ENCODE assay signal across 8 mouse cellular contexts in the genomic region with DNA sequence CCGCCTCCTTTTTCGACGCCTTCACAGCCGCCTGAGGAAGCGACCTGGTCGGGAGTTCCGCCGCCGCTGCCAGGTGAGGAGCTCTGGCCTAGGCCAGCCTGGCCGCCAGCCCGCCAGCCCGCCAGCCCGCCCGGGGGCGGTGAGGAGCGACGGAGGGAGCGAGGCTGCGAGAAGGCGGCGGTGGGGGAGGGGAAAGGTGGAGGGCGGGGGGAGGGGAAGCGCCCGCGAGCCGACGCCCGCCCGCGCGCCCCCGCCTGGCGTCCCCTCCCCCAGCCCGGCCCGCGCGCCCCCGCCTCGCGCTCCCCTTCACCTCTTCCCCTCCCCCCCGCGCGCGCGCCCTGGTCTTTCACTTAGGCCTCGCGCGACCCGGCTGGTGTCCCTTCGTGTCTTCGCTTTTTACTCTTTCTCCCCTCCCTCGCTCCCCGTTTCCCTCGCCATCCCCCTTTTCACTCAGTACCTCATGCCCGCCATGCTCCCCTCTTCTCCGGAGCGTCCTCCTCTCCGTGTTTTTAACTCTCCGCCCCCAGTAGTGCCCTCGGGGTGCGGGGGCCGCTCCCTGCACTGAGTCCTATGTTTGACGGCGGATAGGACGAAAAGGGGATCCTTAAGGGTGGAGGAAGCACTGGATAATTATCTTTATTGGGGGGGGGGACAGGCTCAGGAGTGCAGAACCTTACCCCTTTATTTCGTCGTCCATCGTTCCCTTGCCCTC. TPM values are rescaled to one million over a fixed set of nuclear protein-coding genes. Genes with fewer than 3 reads are reported as not detected.
DNase-seq lines count a peak whose midpoint lies in the region; ATAC-seq and TF ChIP-seq lines count a peak whose summit lies in the region.

No protein-coding gene starts in this region.

- no peak for TF ChIP-seq CTCF in MEL (IDR thresholded peaks at IDR 0.05 in 2 of 3, conservative IDR thresholded peaks at IDR 0.05 in 1 of 3; ENCODE audit: control insufficient read depth in 1 of 3, insufficient read depth in 1 of 3, low read depth in 2 of 3, low read length in 3 of 3, poor library complexity in 1 of 3, severe bottlenecking in 1 of 3)
- no peak for TF ChIP-seq CTCF in heart, postnatal 0 days (IDR thresholded peaks at IDR 0.05; ENCODE audit: low read depth)

- H3K9me3 ChIP-seq in MEL (replicated peaks; ENCODE audit: insufficient read depth, low read length), result no peaks in the 10 kb centered on the region
- H3K9me3 ChIP-seq in erythroblast, embryonic 14.5 days (ENCODE audit: control insufficient read depth, low read length), result no peaks in the 10 kb centered on the region
- H3K9me3 ChIP-seq in heart, postnatal 0 days (replicated peaks; ENCODE audit: control insufficient read depth, low read length), result no peaks in the 10 kb centered on the region

- ATAC-seq in heart, postnatal 0 days (ENCODE audit: insufficient read depth, low read depth), result peak; percentile 18
- ATAC-seq in monocyte, adult 5-6 weeks (replicated peaks; ENCODE audit: insufficient number of reproducible peaks, low FRiP score, low TSS enrichment, poor library complexity, severe bottlenecking), result no peak

- H3K27me3 ChIP-seq in MEL (ENCODE audit: control insufficient read depth in 1 of 2, insufficient read depth in 2 of 2, low read length in 2 of 2), result no peaks in the 10 kb centered on the region
- no peaks in the 10 kb centered on the region for H3K27me3 ChIP-seq in erythroblast, embryonic 14.5 days (ENCODE audit: control insufficient read depth)
- no peaks in the 10 kb centered on the region for H3K27me3 ChIP-seq in heart, postnatal 0 days (ENCODE audit: control insufficient read depth, insufficient read depth, low read length)

- peak; percentile 44 to 78; a peak in 3 of 4 replicates for TF ChIP-seq POLR2A in MEL (IDR thresholded peaks at IDR 0.05; ENCODE audit: control insufficient read depth in 1 of 2, insufficient read depth in 1 of 2, low read depth in 1 of 2, low read length in 2 of 2, poor library complexity in 1 of 2)

- peaks cover 0 to 46% of the 10 kb centered on the region in 2 experiments; a peak in 2 of 4 replicates for H3K36me3 ChIP-seq in MEL (ENCODE audit: control insufficient read depth in 1 of 2, insufficient read depth in 2 of 2, low read length in 2 of 2)
- peaks cover 24% of the 10 kb centered on the region for H3K36me3 ChIP-seq in erythroblast, embryonic 14.5 days (ENCODE audit: control insufficient read depth)
- no peaks in the 10 kb centered on the region; the same call in 1 of the 2 replicates for H3K36me3 ChIP-seq in heart, postnatal 0 days (replicated peaks; ENCODE audit: control insufficient read depth, insufficient read depth, low read length)

- peak overlapping the region; percentile 78 for H3K4me2 ChIP-seq in heart, postnatal 0 days (ENCODE audit: low read depth, low read length)

- TF ChIP-seq RAD21 in MEL (IDR thresholded peaks at IDR 0.05; ENCODE audit: low read depth, low read length), result no peak

- peaks cover 54% of the 10 kb centered on the region for H3K79me2 ChIP-seq in MEL (ENCODE audit: control insufficient read depth, insufficient read depth, low read length, poor library complexity)

- peak; percentile 84 for DNase-seq in MEL (ENCODE audit: low read depth, low spot score)
- peak; percentile 35 for DNase-seq in brain, adult 2 months (ENCODE audit: low read depth, low spot score)
- DNase-seq in heart, postnatal 0 days (ENCODE audit: low spot score), result peak; percentile 29
- DNase-seq in layer of hippocampus, adult 9-11 months, result peak; percentile 40
- peak; percentile 80 for DNase-seq in lung, postnatal 10 days
- peak; percentile 36 to 44 for DNase-seq in right cerebral cortex, adult 2 months (ENCODE audit: low spot score in 2 of 2)

- H3K4me1 ChIP-seq in MEL (ENCODE audit: control insufficient read depth in 1 of 2, insufficient read depth in 2 of 2, low read length in 2 of 2), result peaks cover 14 to 15% of the 10 kb centered on the region in 2 experiments
- peaks cover 49% of the 10 kb centered on the region for H3K4me1 ChIP-seq in erythroblast, embryonic 14.5 days (ENCODE audit: control insufficient read depth)
- H3K4me1 ChIP-seq in heart, postnatal 0 days (ENCODE audit: control insufficient read depth, insufficient read depth), result peaks cover 25% of the 10 kb centered on the region

- H3K9ac ChIP-seq in MEL (ENCODE audit: control insufficient read depth, low read depth, low read length, poor library complexity, severe bottlenecking), result peak overlapping the region; percentile 99
- H3K9ac ChIP-seq in heart, postnatal 0 days (replicated peaks; ENCODE audit: low read depth, low read length), result peak overlapping the region; percentile 97

- H3K27ac ChIP-seq in MEL (ENCODE audit: control insufficient read depth, low read depth, low read length), result peak overlapping the region; percentile 91
- H3K27ac ChIP-seq in heart, postnatal 0 days (ENCODE audit: low read depth), result peak overlapping the region; percentile 99

- peak overlapping the region; percentile 99 for H3K4me3 ChIP-seq in MEL (ENCODE audit: control insufficient read depth in 1 of 2, insufficient read depth in 1 of 2, low read depth in 2 of 2, low read length in 2 of 2)
- H3K4me3 ChIP-seq in erythroblast, embryonic 14.5 days (replicated peaks), result peak overlapping the region; percentile 92
- H3K4me3 ChIP-seq in heart, postnatal 0 days (ENCODE audit: low read depth, low read length), result peak overlapping the region; percentile 96

- TF ChIP-seq EP300 in MEL (IDR thresholded peaks at IDR 0.05; ENCODE audit: low read depth in 1 of 2, low read length in 2 of 2), result no peak
- TF ChIP-seq EP300 in heart, postnatal 0 days (IDR thresholded peaks at IDR 0.05; ENCODE audit: low read depth), result no peak

- under 1% methylated on average over 33 of the region's 68 CpGs for WGBS in heart, postnatal 0 days

TF ChIP-seq in MEL, 35 proteins besides CTCF, POLR2A, EP300 and RAD21 (continues in another document):
- TF ChIP-seq MAX (IDR thresholded peaks at IDR 0.05; ENCODE audit: low read length), result no peak
- peak; percentile 18; the same call in 1 of the 2 replicates for TF ChIP-seq NRF1 (IDR thresholded peaks at IDR 0.05; ENCODE audit: insufficient read depth, low read depth, low read length, poor library complexity, severe bottlenecking)
- TF ChIP-seq MEF2A (IDR thresholded peaks at IDR 0.05; ENCODE audit: extremely low read depth, insufficient replicate concordance, low read depth, low read length, poor library complexity, severe bottlenecking), result peak; percentile 9; the same call in 1 of the 2 replicates
- peak; percentile 8 for TF ChIP-seq HCFC1 (IDR thresholded peaks at IDR 0.05; ENCODE audit: low read depth, low read length)
- TF ChIP-seq ETS1 (IDR thresholded peaks at IDR 0.05; ENCODE audit: low read depth, low read length), result no peak
- peak; percentile 7; the same call in 1 of the 2 replicates for TF ChIP-seq TCF12 (IDR thresholded peaks at IDR 0.05; ENCODE audit: low read depth, low read length)
- peak; percentile 37; the same call in 1 of the 2 replicates for TF ChIP-seq RCOR1 (IDR thresholded peaks at IDR 0.05; ENCODE audit: low read depth, low read length)
- peak; percentile 44 for TF ChIP-seq NELFE (IDR thresholded peaks at IDR 0.05; ENCODE audit: low read depth, low read length)
- no peak for TF ChIP-seq E2F4 (IDR thresholded peaks at IDR 0.05; ENCODE audit: borderline replicate concordance, low read depth, low read length)

RNA-seq across cellular contexts. Expression of gene Gatad2b, which starts 0.5 kb away (rescaled TPM):
- 9.1 and 12.3 TPM in 2 replicates for total RNA-seq in MEL (2012; rRNA removed)
- 10 to 100 TPM in 1 of 2 experiments, not detected in 1; 37.6 TPM for polyA plus RNA-seq in MEL (2012; ENCODE audit: insufficient read depth in 1 of 2, insufficient read length in 2 of 2, low read depth in 1 of 2, low replicate concordance in 2 of 2, missing spikeins in 1 of 2)
- 0.37 and 0.40 TPM in 2 replicates for polyA plus RNA-seq in erythroblast, embryonic 14.5 days (2012)
- 14.1 and 25.3 TPM in 2 replicates for total RNA-seq in heart, postnatal 0 days (2014; rRNA removed; ENCODE audit: low replicate concordance)
- 5.8 and 6.4 TPM in 2 replicates for polyA plus RNA-seq in heart, postnatal 0 days (2015; fragmentation: Nextera tagmentation; extraction: Ambion mirVana)
- total RNA-seq in monocyte, adult 5-6 weeks (2017), result 26.9 to 46.5 TPM (median 34.1 TPM) in 3 replicates

RNA-seq across cellular contexts. Expression of gene Dennd4b, which starts 28.5 kb away (rescaled TPM):
- 10.3 and 11.6 TPM in 2 replicates for total RNA-seq in MEL (2012; rRNA removed)
- polyA plus RNA-seq in MEL (2012; ENCODE audit: insufficient read depth in 1 of 2, insufficient read length in 2 of 2, low read depth in 1 of 2, low replicate concordance in 2 of 2, missing spikeins in 1 of 2), result 10 to 100 TPM in 1 of 2 experiments, not detected in 1; 27.1 TPM
- 1.1 and 1.3 TPM in 2 replicates for polyA plus RNA-seq in erythroblast, embryonic 14.5 days (2012)
- 18.4 and 32.6 TPM in 2 replicates for total RNA-seq in heart, postnatal 0 days (2014; rRNA removed; ENCODE audit: low replicate concordance)
- 3.4 and 4.6 TPM in 2 replicates for polyA plus RNA-seq in heart, postnatal 0 days (2015; fragmentation: Nextera tagmentation; extraction: Ambion mirVana)
- total RNA-seq in monocyte, adult 5-6 weeks (2017), result 15.4 to 39.1 TPM (median 16.3 TPM) in 3 replicates

RNA-seq across cellular contexts. Expression of gene Crtc2, which starts 39.5 kb away (rescaled TPM):
- 7.1 and 7.6 TPM in 2 replicates for total RNA-seq in MEL (2012; rRNA removed)
- polyA plus RNA-seq in MEL (2012; ENCODE audit: insufficient read depth in 1 of 2, insufficient read length in 2 of 2, low read depth in 1 of 2, low replicate concordance in 2 of 2, missing spikeins in 1 of 2), result 10 to 100 TPM in 1 of 2 experiments, not detected in 1; 66.9 TPM
- polyA plus RNA-seq in erythroblast, embryonic 14.5 days (2012), result 2.9 and 3.3 TPM in 2 replicates
- 11.6 and 17.8 TPM in 2 replicates for total RNA-seq in heart, postnatal 0 days (2014; rRNA removed; ENCODE audit: low replicate concordance)
- 6.3 and 7.2 TPM in 2 replicates for polyA plus RNA-seq in heart, postnatal 0 days (2015; fragmentation: Nextera tagmentation; extraction: Ambion mirVana)
- total RNA-seq in monocyte, adult 5-6 weeks (2017), result 19.2 to 40.7 TPM (median 19.9 TPM) in 3 replicates

RNA-seq across cellular contexts. Expression of gene Slc39a1, which starts 45.5 kb away (rescaled TPM):
- total RNA-seq in MEL (2012; rRNA removed), result 47.2 and 58.5 TPM in 2 replicates
- 10 to 100 TPM; 61.7 to 80.5 TPM for polyA plus RNA-seq in MEL (2012; ENCODE audit: insufficient read depth in 1 of 2, insufficient read length in 2 of 2, low read depth in 1 of 2, low replicate concordance in 2 of 2, missing spikeins in 1 of 2)
- 0.20 and 0.21 TPM in 2 replicates for polyA plus RNA-seq in erythroblast, embryonic 14.5 days (2012)
- total RNA-seq in heart, postnatal 0 days (2014; rRNA removed; ENCODE audit: low replicate concordance), result 157 and 158 TPM in 2 replicates
- polyA plus RNA-seq in heart, postnatal 0 days (2015; fragmentation: Nextera tagmentation; extraction: Ambion mirVana), result 93.3 and 95.5 TPM in 2 replicates
- 32.3 to 49.4 TPM (median 46.6 TPM) in 3 replicates for total RNA-seq in monocyte, adult 5-6 weeks (2017)

RNA-seq across cellular contexts. Expression of gene Creb3l4, which starts 50.2 kb away (rescaled TPM):
- 0.08 TPM in 1 of 2 replicates, not detected in the other for total RNA-seq in MEL (2012; rRNA removed)
- polyA plus RNA-seq in MEL (2012; ENCODE audit: insufficient read depth in 1 of 2, insufficient read length in 2 of 2, low read depth in 1 of 2, low replicate concordance in 2 of 2, missing spikeins in 1 of 2), result under 1 TPM in 1 of 2 experiments, not detected in 1; 0.07 TPM
- polyA plus RNA-seq in erythroblast, embryonic 14.5 days (2012), result not detected in 2 replicates
- 2.4 TPM in 1 of 2 replicates, not detected in the other for total RNA-seq in heart, postnatal 0 days (2014; rRNA removed; ENCODE audit: low replicate concordance)
- 1.2 TPM in 2 replicates for polyA plus RNA-seq in heart, postnatal 0 days (2015; fragmentation: Nextera tagmentation; extraction: Ambion mirVana)
- total RNA-seq in monocyte, adult 5-6 weeks (2017), result 0.49 to 1.1 TPM in 2 of 3 replicates, not detected in the other

Comparison
In these comparisons a context has a peak if more than half of its experiments do, and no peak if none do; other contexts are left out.
1. DNase-seq: peak in every context shown above with its lines; median percentile 84 in MEL; 80 in lung, postnatal 10 days; 40 in layer of hippocampus, adult 9-11 months; 40 in right cerebral cortex, adult 2 months; 35 in brain, adult 2 months; 29 in heart, postnatal 0 days.